8 mouse cellular contexts compared by ENCODE assay signal in the genomic region with DNA sequence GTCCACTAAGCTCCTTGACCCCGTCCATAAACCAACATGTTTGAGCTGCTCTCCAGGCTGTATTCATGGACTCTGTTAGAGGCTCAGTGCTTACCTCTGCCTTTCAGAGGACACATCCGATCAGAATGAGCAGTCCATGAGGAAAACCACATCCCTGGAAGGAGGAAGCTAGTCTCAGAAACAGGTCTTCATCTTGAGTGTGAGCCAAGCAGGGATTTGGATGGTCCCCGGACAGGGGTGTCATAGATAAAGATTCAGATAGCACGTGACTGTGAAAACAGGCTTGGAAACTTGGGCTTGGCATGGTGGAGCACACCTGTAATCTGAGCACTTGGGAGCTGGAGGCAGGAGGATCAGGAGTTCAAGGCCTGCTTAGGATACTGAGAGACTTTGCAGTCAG. TPM values are rescaled to one million over a fixed set of nuclear protein-coding genes. Genes with fewer than 3 reads are reported as not detected.
A peak's percentile ranks its signal among the peaks of the same experiment; 100 is the strongest.
DNase-seq lines count a peak whose midpoint lies in the region; ATAC-seq and TF ChIP-seq lines count a peak whose summit lies in the region.
"Had no signal": no experiment of that assay in that cellular context is flagged by ENCODE, and none has a peak within 500 bp of the region (broad histone marks: within the 10 kb centered on the region; RNA-seq: fewer than 3 reads in every experiment).

No protein-coding gene starts in this region.

- TF ChIP-seq CTCF in spleen, adult 2 months (IDR thresholded peaks at IDR 0.05; ENCODE audit: extremely low read depth, insufficient read depth, insufficient read length, insufficient replicate concordance), result no peak
- TF ChIP-seq CTCF in left cerebral cortex, adult 2 months (IDR thresholded peaks at IDR 0.05), result no peak

- no peak for DNase-seq in spleen, adult 2 months (ENCODE audit: low read depth in 1 of 2, low spot score in 2 of 2)
- DNase-seq in spleen, adult 18-20 months, result no peak
- no peak for DNase-seq in liver, embryonic 11.5 days (ENCODE audit: low spot score)
- DNase-seq in left cerebral cortex, adult 2 months (ENCODE audit: extremely low spot score in 1 of 2, low spot score in 2 of 2), result no peak
- DNase-seq in spleen, adult 12 weeks (ENCODE audit: low spot score), result no peak
- DNase-seq: layer of hippocampus, postnatal 36 days had no signal

- WGBS in spleen, adult 2 months, result 26% methylated on average over 4 of the region's 4 CpGs
- 53% methylated on average over 4 of the region's 4 CpGs for WGBS in forebrain, embryonic 12.5 days
- 39% methylated on average over 4 of the region's 4 CpGs for WGBS in liver, embryonic 11.5 days

- H3K27me3 ChIP-seq in spleen, adult 2 months (ENCODE audit: control insufficient read depth, insufficient read depth, low read length), result no peaks in the 10 kb centered on the region
- no peaks in the 10 kb centered on the region for H3K27me3 ChIP-seq in forebrain, embryonic 12.5 days
- no peaks in the 10 kb centered on the region for H3K27me3 ChIP-seq in liver, embryonic 11.5 days (replicated peaks; ENCODE audit: control insufficient read depth, insufficient read depth, low read length)

- no peak for TF ChIP-seq POLR2A in spleen, adult 2 months (IDR thresholded peaks at IDR 0.05; ENCODE audit: low read depth, low read length)

- peak overlapping the region; percentile 93 for H3K4me2 ChIP-seq in forebrain, embryonic 12.5 days
- peak overlapping the region; percentile 90 for H3K4me2 ChIP-seq in liver, embryonic 11.5 days

- intact Hi-C loops in left cerebral cortex, adult 2 months (cut with DNase I), result loop anchor here (10.0 kb wide), 1 partner anchor 285 kb away; no protein-coding TSS in a partner anchor

- ATAC-seq in forebrain, embryonic 12.5 days (ENCODE audit: low FRiP score), result no peak
- no peak for ATAC-seq in liver, embryonic 11.5 days (replicated peaks; ENCODE audit: low FRiP score)
- ATAC-seq in frontal cortex, adult (ENCODE audit: low TSS enrichment), result no peak

- no peaks in the 10 kb centered on the region; the same call in 1 of the 2 replicates for H3K36me3 ChIP-seq in spleen, adult 2 months (ENCODE audit: control insufficient read depth, insufficient read depth, low read length)
- peaks cover 3% of the 10 kb centered on the region for H3K36me3 ChIP-seq in forebrain, embryonic 12.5 days (replicated peaks)
- no peaks in the 10 kb centered on the region for H3K36me3 ChIP-seq in liver, embryonic 11.5 days (ENCODE audit: control insufficient read depth, insufficient read depth, low read length)

- H3K9ac ChIP-seq in forebrain, embryonic 12.5 days, result peak overlapping the region; percentile 85
- H3K9ac ChIP-seq in liver, embryonic 11.5 days (ENCODE audit: low read depth, low read length), result peak overlapping the region; percentile 42

- no peaks in the 10 kb centered on the region for H3K9me3 ChIP-seq in forebrain, embryonic 12.5 days
- no peaks in the 10 kb centered on the region for H3K9me3 ChIP-seq in liver, embryonic 11.5 days (ENCODE audit: control insufficient read depth, low read length)

- no peak overlapping the region; the same call in 1 of the 2 replicates for H3K27ac ChIP-seq in spleen, adult 2 months (ENCODE audit: insufficient read depth, low read length)
- H3K27ac ChIP-seq in forebrain, embryonic 12.5 days, result peak overlapping the region; percentile 75
- no peak overlapping the region for H3K27ac ChIP-seq in liver, embryonic 11.5 days (ENCODE audit: low read depth, low read length)
- H3K27ac ChIP-seq in left cerebral cortex, adult 2 months, result no peak overlapping the region

- H3K4me1 ChIP-seq in spleen, adult 2 months (ENCODE audit: control insufficient read depth, insufficient read depth, insufficient read length), result peaks cover 2% of the 10 kb centered on the region
- H3K4me1 ChIP-seq in forebrain, embryonic 12.5 days, result peaks cover 46% of the 10 kb centered on the region
- H3K4me1 ChIP-seq in liver, embryonic 11.5 days (replicated peaks; ENCODE audit: control insufficient read depth, insufficient read depth, low read length), result peaks cover 18% of the 10 kb centered on the region

- peak overlapping the region; percentile 10; the same call in 1 of the 2 replicates for H3K4me3 ChIP-seq in spleen, adult 2 months (ENCODE audit: extremely low read depth, insufficient read depth, insufficient read length)
- peak overlapping the region; percentile 57 for H3K4me3 ChIP-seq in forebrain, embryonic 12.5 days (replicated peaks)
- H3K4me3 ChIP-seq in liver, embryonic 11.5 days (ENCODE audit: low read depth, low read length), result peak overlapping the region; percentile 75
- H3K4me3 ChIP-seq in left cerebral cortex, adult 2 months, result no peak overlapping the region

RNA-seq across cellular contexts. Expression of gene Cdkn1b, which starts 9.7 kb away (rescaled TPM):
- 30.3 and 35.3 TPM in 2 replicates for polyA plus RNA-seq in spleen, adult 2 months (2012; rRNA removed)
- 36.4 and 40.5 TPM in 2 replicates for polyA plus RNA-seq in forebrain, embryonic 12.5 days (2016; fragmentation: Nextera tagmentation; extraction: Ambion mirVana)
- polyA plus RNA-seq in liver, embryonic 11.5 days (2014; fragmentation: Nextera tagmentation; extraction: Ambion mirVana), result 8.9 and 9.4 TPM in 2 replicates
- 10 to 100 TPM; 36.8 to 42.3 TPM for total RNA-seq in left cerebral cortex, adult 2 months (2021)

RNA-seq across cellular contexts. Expression of gene Gpr19, which starts 31.5 kb away (rescaled TPM):
- 6.4 and 7.0 TPM in 2 replicates for polyA plus RNA-seq in spleen, adult 2 months (2012; rRNA removed)
- polyA plus RNA-seq in forebrain, embryonic 12.5 days (2016; fragmentation: Nextera tagmentation; extraction: Ambion mirVana), result 38.5 and 45.6 TPM in 2 replicates
- polyA plus RNA-seq in liver, embryonic 11.5 days (2014; fragmentation: Nextera tagmentation; extraction: Ambion mirVana), result 6.1 and 9.1 TPM in 2 replicates
- total RNA-seq in left cerebral cortex, adult 2 months (2021), result 10 to 100 TPM; 22.2 to 26.9 TPM

RNA-seq across cellular contexts. Expression of gene Apold1, which starts 51.6 kb away (rescaled TPM):
- 1.1 TPM in 2 replicates for polyA plus RNA-seq in spleen, adult 2 months (2012; rRNA removed)
- 3.7 and 3.9 TPM in 2 replicates for polyA plus RNA-seq in forebrain, embryonic 12.5 days (2016; fragmentation: Nextera tagmentation; extraction: Ambion mirVana)
- polyA plus RNA-seq in liver, embryonic 11.5 days (2014; fragmentation: Nextera tagmentation; extraction: Ambion mirVana), result 2.5 and 2.6 TPM in 2 replicates
- 1 to 10 TPM; 3.7 to 6.4 TPM for total RNA-seq in left cerebral cortex, adult 2 months (2021)
